Mouse (Mus musculus) bone marrow, adult 2 months (tissue): Measurements from ENCODE around the gene A4gnt.

Experiments
- CTCF ChIP-seq: fragments of 200-500 bp; IDR thresholded peaks from 2 replicates; pipeline ENCODE4 v1.5.1; 2011; ENCODE audit warnings: low read length, control low read depth; ENCODE audit not compliant: control insufficient read depth, insufficient read depth
- POLR2A ChIP-seq: fragments of 200-500 bp; IDR thresholded peaks from 2 replicates; pipeline ENCODE4 v1.6.1; 2011; ENCODE audit warnings: low read depth, mild to moderate bottlenecking, control low read depth, low read length, borderline replicate concordance; ENCODE audit not compliant: control insufficient read depth

DNA sequence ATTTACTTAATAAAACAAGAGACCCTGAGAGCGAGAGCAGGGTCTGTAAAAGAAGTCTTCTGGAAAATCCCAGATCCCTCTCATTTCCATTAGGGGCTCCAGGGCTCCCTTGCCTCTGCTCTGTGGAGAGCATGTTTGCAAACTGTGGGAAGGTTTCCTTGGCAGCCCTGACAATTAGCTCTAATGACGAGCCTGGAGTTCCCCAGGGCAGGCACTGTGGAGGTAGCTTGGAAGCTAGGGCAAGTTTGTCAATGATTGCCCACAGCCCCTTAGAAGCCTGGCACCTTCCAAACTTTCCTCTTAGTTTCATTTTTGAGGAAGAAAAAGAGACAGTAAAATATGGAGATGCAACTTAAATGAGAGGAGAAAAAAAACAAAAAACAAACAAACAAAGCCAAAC is 19.5 kb downstream of the A4gnt start:
- no peak for TF ChIP-seq POLR2A
- no peak for TF ChIP-seq CTCF
